In genomic region chr2:170159795-170160568, GRCm38 (mm10) we compare ENCODE assay signal across 8 mouse cellular contexts. TPM values are rescaled to one million over a fixed set of nuclear protein-coding genes. Genes with fewer than 3 reads are reported as not detected.
DNase-seq lines count a peak whose midpoint lies in the region; ATAC-seq lines count a peak whose summit lies in the region.

No protein-coding gene starts in this region.

- peak overlapping the region; percentile 51 for H3K27ac ChIP-seq in kidney, embryonic 16.5 days (ENCODE audit: low read length)
- H3K27ac ChIP-seq in heart, embryonic 12.5 days (ENCODE audit: poor library complexity, severe bottlenecking), result peak overlapping the region; percentile 72

- peak overlapping the region; percentile 32 for H3K4me2 ChIP-seq in kidney, embryonic 16.5 days (replicated peaks; ENCODE audit: low read depth, low read length)
- H3K4me2 ChIP-seq in heart, embryonic 12.5 days, result peak overlapping the region; percentile 8; the same call in 1 of the 2 replicates

- H3K4me3 ChIP-seq in kidney, embryonic 16.5 days (ENCODE audit: low read length), result 0 out of 2 replicates have a peak overlapping the region, but pooled peaks have one; percentile 4
- no peak overlapping the region for H3K4me3 ChIP-seq in heart, embryonic 12.5 days

- no peaks in the 10 kb centered on the region for H3K36me3 ChIP-seq in kidney, embryonic 16.5 days (ENCODE audit: insufficient read depth, low read length)
- H3K36me3 ChIP-seq in heart, embryonic 12.5 days, result no peaks in the 10 kb centered on the region

- no peaks in the 10 kb centered on the region for H3K9me3 ChIP-seq in kidney, embryonic 16.5 days (ENCODE audit: low read length)
- H3K9me3 ChIP-seq in heart, embryonic 12.5 days (replicated peaks), result no peaks in the 10 kb centered on the region

- peaks cover 27% of the 10 kb centered on the region for H3K4me1 ChIP-seq in kidney, embryonic 16.5 days (ENCODE audit: insufficient read depth, low read length)
- peaks cover 8% of the 10 kb centered on the region for H3K4me1 ChIP-seq in heart, embryonic 12.5 days (replicated peaks)

- ATAC-seq in kidney, embryonic 16.5 days (ENCODE audit: low FRiP score, low TSS enrichment), result no peak
- ATAC-seq in heart, embryonic 12.5 days (ENCODE audit: insufficient number of reproducible peaks, low FRiP score), result peak; percentile 46; the same call in 1 of the 2 replicates
- 0 out of 2 replicates have a peak, but pooled peaks have one; percentile 27 for ATAC-seq in megakaryocyte-erythroid progenitor cell, adult 5-6 weeks (replicated peaks; ENCODE audit: low FRiP score, low TSS enrichment, poor library complexity, severe bottlenecking)
- no peak for ATAC-seq in inflammation-experienced regulatory T-cells, adult 6 months

- WGBS in kidney, embryonic 16.5 days, result 53% methylated on average over 15 of the region's 15 CpGs
- WGBS in heart, embryonic 12.5 days, result 55% methylated on average over 15 of the region's 15 CpGs

- H3K9ac ChIP-seq in kidney, embryonic 16.5 days (replicated peaks; ENCODE audit: low read length), result peak overlapping the region; percentile 23; the same call in 1 of the 2 replicates
- H3K9ac ChIP-seq in heart, embryonic 12.5 days, result no peak overlapping the region

- DNase-seq in kidney, postnatal 25 days, result no peak
- DNase-seq in Muller cell, postnatal 12 days (ENCODE audit: inconsistent ontology term), result peak; percentile 14
- no peak for DNase-seq in T-cell, adult 2 months (ENCODE audit: low spot score)
- no peak for DNase-seq in urinary bladder, adult 18-20 months (ENCODE audit: low spot score in 2 of 2)

- H3K27me3 ChIP-seq in kidney, embryonic 16.5 days (ENCODE audit: insufficient read depth, low read length), result no peaks in the 10 kb centered on the region
- H3K27me3 ChIP-seq in heart, embryonic 12.5 days (replicated peaks), result no peaks in the 10 kb centered on the region

RNA-seq across cellular contexts. Expression of gene Zfp217, which starts 12.1 kb away (rescaled TPM):
- 4.4 and 5.1 TPM in 2 replicates for polyA plus RNA-seq in kidney, embryonic 16.5 days (2015; fragmentation: Nextera tagmentation; extraction: Ambion mirVana)
- polyA plus RNA-seq in heart, embryonic 12.5 days (2016; fragmentation: Nextera tagmentation; extraction: Ambion mirVana), result 3.5 and 3.7 TPM in 2 replicates
- 26.3 and 61.7 TPM in 2 replicates for total RNA-seq in megakaryocyte-erythroid progenitor cell, adult 5-6 weeks (2014; fragmentation: Nextera tagmentation)
- total RNA-seq in megakaryocyte-erythroid progenitor cell, adult 5-6 weeks (2017), result 16.2 and 30.3 TPM in 2 replicates
- 10 to 100 TPM in 1 of 3 experiments, 1 to 10 TPM in 2; 8.6 to 11.1 (median 8.6) TPM for polyA plus RNA-seq in inflammation-experienced regulatory T-cells, adult 6 months (2017; shearing (Covaris generic))

Comparison
In these comparisons a context has a peak if more than half of its experiments do, and no peak if none do; other contexts are left out.
1. ATAC-seq: peak in heart, embryonic 12.5 days (single experiment) and megakaryocyte-erythroid progenitor cell, adult 5-6 weeks (single experiment); none in kidney, embryonic 16.5 days (single experiment) and inflammation-experienced regulatory T-cells, adult 6 months (single experiment).